Mouse (Mus musculus) liver, adult 2 months (tissue): ENCODE data around the gene Crip2.

Source experiments
- CTCF ChIP-seq: fragments of 200-500 bp; IDR thresholded peaks from 2 replicates; pipeline ENCODE4 v1.5.1; 2011; ENCODE audit warnings: low read depth, low read length, control low read depth
- POLR2A ChIP-seq: fragments of 200-500 bp; IDR thresholded peaks from 2 replicates; pipeline ENCODE4 v1.6.1; 2011; ENCODE audit warnings: low read length, control low read depth; ENCODE audit not compliant: insufficient read depth; ENCODE audit errors: extremely low read depth

DNA sequence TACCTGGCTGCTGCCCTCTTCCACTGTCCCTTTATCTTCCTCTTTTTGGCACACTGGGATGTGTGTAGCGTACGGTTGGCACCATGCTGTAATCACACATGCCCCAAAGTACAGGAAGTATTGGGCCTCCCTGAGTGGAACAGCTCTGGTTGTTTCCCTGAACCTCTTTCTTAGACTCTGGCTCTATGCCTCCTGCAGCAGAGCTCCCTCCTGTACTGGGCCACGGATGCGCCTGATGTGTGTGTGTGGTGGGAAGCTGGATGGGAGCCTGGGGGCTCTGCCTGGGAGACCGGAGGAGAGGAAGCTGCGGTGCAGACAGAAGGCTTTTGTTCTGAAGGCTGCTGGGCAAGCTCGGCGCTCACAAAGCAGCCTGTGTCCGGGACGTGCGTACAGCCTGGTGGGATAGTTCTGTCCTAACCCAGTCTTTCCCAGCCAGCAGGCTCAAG is 23.5 kb downstream of the Crip2 start:
- no peak for TF ChIP-seq CTCF
- TF ChIP-seq POLR2A, result no peak
